Mouse (Mus musculus) stomach, embryonic 15.5 days (tissue): ENCODE data around the gene Zzz3. TPM values are rescaled to one million over a fixed set of nuclear protein-coding genes. Genes with fewer than 3 reads are reported as not detected.

Experiments
- ATAC-seq: fragments of 200-750 bp; cut with Nextera tagmentation; 2 replicates; pipeline ENCODE4 v1.8.0; 2017; ENCODE audit warnings: low read depth, moderate number of reproducible peaks, moderate TSS enrichment; ENCODE audit not compliant: insufficient read depth, low FRiP score
- H3K27ac ChIP-seq: fragments of 300-500 bp; sonication (generic); 2 replicates; pipeline ENCODE4 v1.5.1; 2015; ENCODE audit warnings: mild to moderate bottlenecking, inconsistent platforms
- H3K27me3 ChIP-seq: fragments of 300-500 bp; sonication (generic); replicated peaks from 2 replicates; pipeline ENCODE4 v1.6.1; 2015; ENCODE audit warnings: inconsistent platforms
- H3K36me3 ChIP-seq: fragments of 300-500 bp; sonication (generic); 2 replicates; pipeline ENCODE4 v1.6.1; 2015; ENCODE audit warnings: inconsistent platforms
- H3K4me1 ChIP-seq: fragments of 300-500 bp; sonication (generic); 2 replicates; pipeline ENCODE4 v1.6.1; 2015; ENCODE audit warnings: inconsistent platforms
- H3K4me2 ChIP-seq: fragments of 300-500 bp; sonication (generic); 2 replicates; pipeline ENCODE4 v1.6.1; 2015; ENCODE audit warnings: mild to moderate bottlenecking, inconsistent platforms
- H3K4me3 ChIP-seq: fragments of 300-500 bp; sonication (generic); replicated peaks from 2 replicates; pipeline ENCODE4 v1.5.1; 2015; ENCODE audit warnings: inconsistent platforms
- H3K9ac ChIP-seq: fragments of 300-500 bp; sonication (generic); 2 replicates; pipeline ENCODE4 v1.6.1; 2015; ENCODE audit warnings: inconsistent platforms
- H3K9me3 ChIP-seq: fragments of 300-500 bp; sonication (generic); 2 replicates; pipeline ENCODE4 v1.6.1; 2016; ENCODE audit warnings: inconsistent platforms
- WGBS: fragments of 180-500 bp; shearing (Covaris S2); methylation state at CpG from one replicate; pipeline ENCODE4 v1.1.7; 2015; 5-methylcytosine and 5-hydroxymethylcytosine counted together
- polyA plus RNA-seq: library from polyadenylated mRNA; unstranded; fragments of >200 nt; fragmentation: Nextera tagmentation; extraction: Ambion mirVana; gene quantifications from 2 replicates; pipeline ENCODE4 v1.2.1, GENCODE M21; 2015

Gene Zzz3
- polyA plus RNA-seq, 1 experiment from 2014 or later = 44.5 TPM

- 31% methylated on average over 6 of the region's 6 CpGs for WGBS
- no peak overlapping the region for H3K4me2 ChIP-seq
- no peak overlapping the region for H3K9ac ChIP-seq
- ATAC-seq = 0 out of 2 replicates have a peak, but pooled peaks have one; percentile 20
- no peaks in the 10 kb centered on the region for H3K9me3 ChIP-seq
- H3K27me3 ChIP-seq = no peaks in the 10 kb centered on the region
- H3K36me3 ChIP-seq = no peaks in the 10 kb centered on the region
- H3K4me1 ChIP-seq = 0 out of 2 replicates have a peak, but pooled peaks cover 4% of the 10 kb centered on the region
- no peak overlapping the region for H3K4me3 ChIP-seq
- H3K27ac ChIP-seq = no peak overlapping the region
Measured at GRCm38 (mm10) chr3:152484206-152484605, 88.9 kb downstream of the Zzz3 start.

DNA sequence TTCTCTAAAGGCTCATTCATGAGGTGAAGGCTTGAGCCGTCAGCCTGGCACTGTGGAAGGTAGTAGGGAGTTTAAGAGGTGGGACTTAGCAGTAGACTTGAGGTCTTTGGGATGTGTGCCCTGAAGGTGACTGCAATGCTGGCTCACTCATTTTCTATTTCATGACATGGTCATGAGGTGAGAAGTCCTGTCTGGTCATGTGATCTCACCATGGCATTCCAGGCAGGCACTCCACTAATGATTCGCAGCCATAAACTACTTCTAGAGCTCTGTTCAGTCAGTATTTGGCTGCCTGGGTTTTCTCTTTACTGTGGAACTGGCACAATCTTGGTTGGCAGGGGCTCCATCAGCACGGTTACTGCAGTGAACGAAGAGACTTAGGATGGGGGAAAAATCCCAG lies 93.7 kb downstream of the Zzz3 start:
- WGBS = 77% methylated on average over 4 of the region's 4 CpGs
- Histone ChIP-seq H3K9ac (no peak overlapping the region), H3K36me3 (no peaks in the 10 kb centered on the region), H3K9me3 (no peaks in the 10 kb centered on the region), H3K4me1 (0 out of 2 replicates have a peak, but pooled peaks cover 9% of the 10 kb centered on the region), H3K27ac (no peak overlapping the region), H3K27me3 (no peaks in the 10 kb centered on the region), H3K4me3 (no peak overlapping the region), H3K4me2 (no peak overlapping the region)
- no peak for ATAC-seq

GRCm38 (mm10) chr3:152490423-152490822 lies 95.2 kb downstream of the Zzz3 start:
- WGBS = 82% methylated on average over 5 of the region's 5 CpGs
- Histone ChIP-seq H3K4me3 (no peak overlapping the region), H3K9ac (no peak overlapping the region), H3K4me2 (no peak overlapping the region), H3K9me3 (no peaks in the 10 kb centered on the region), H3K4me1 (0 out of 2 replicates have a peak, but pooled peaks cover 5% of the 10 kb centered on the region), H3K27ac (no peak overlapping the region), H3K36me3 (no peaks in the 10 kb centered on the region), H3K27me3 (no peaks in the 10 kb centered on the region)
- no peak for ATAC-seq

DNA sequence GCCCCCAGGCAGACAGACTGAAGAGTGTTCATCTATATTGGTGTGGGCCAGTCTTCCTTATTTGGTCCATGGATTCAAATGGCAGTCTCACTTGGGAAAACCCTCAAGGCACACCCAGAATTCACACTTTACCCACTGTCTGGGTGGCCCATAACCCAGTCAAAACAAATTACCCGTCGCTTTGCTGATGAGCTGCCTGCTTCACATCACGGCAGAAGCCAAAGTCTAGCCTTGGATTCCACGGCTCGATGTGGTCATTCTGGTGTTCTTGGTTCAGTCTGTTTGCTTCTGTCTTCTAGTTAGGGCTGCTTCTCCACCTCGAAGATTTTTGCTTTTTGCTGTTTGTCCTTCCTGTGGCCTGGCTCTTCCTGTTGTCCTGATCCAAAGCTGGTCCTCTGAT lies 97.0 kb downstream of the Zzz3 start:
- H3K9me3 ChIP-seq = no peaks in the 10 kb centered on the region
- H3K27me3 ChIP-seq = no peaks in the 10 kb centered on the region
- H3K27ac ChIP-seq = no peak overlapping the region
- 74% methylated on average over 6 of the region's 6 CpGs for WGBS
- no peak for ATAC-seq
- no peak overlapping the region for H3K9ac ChIP-seq
- H3K4me1 ChIP-seq = 0 out of 2 replicates have a peak, but pooled peaks cover 5% of the 10 kb centered on the region
- no peak overlapping the region for H3K4me2 ChIP-seq
- no peaks in the 10 kb centered on the region for H3K36me3 ChIP-seq
- H3K4me3 ChIP-seq = no peak overlapping the region

DNA sequence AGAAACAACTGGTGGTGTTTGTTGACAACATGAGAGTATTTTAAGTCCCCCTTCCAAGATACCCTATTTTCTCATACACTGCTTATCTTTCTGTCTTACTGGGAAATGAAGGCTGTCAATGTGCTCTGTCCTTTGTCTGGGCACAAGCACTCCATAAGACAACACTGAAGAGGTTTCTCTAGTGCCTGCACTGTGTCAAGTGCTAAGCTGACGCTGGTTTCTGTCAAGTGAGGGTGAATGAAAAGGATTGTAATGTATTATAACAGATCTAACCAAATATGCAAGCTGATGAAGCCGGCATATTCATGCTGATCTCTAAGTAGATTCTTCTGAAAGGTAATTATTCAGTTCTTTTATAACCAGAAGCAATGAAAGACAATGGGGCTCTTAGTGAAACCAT lies 98.5 kb downstream of the Zzz3 start:
- no peak overlapping the region for H3K4me2 ChIP-seq
- H3K36me3 ChIP-seq = no peaks in the 10 kb centered on the region
- H3K4me3 ChIP-seq = no peak overlapping the region
- H3K27ac ChIP-seq = no peak overlapping the region
- H3K4me1 ChIP-seq = 0 out of 2 replicates have a peak, but pooled peaks cover 5% of the 10 kb centered on the region
- WGBS = 36% methylated on average over 2 of the region's 2 CpGs
- no peak overlapping the region for H3K9ac ChIP-seq
- ATAC-seq = no peak
- H3K27me3 ChIP-seq = no peaks in the 10 kb centered on the region
- H3K9me3 ChIP-seq = no peaks in the 10 kb centered on the region

DNA sequence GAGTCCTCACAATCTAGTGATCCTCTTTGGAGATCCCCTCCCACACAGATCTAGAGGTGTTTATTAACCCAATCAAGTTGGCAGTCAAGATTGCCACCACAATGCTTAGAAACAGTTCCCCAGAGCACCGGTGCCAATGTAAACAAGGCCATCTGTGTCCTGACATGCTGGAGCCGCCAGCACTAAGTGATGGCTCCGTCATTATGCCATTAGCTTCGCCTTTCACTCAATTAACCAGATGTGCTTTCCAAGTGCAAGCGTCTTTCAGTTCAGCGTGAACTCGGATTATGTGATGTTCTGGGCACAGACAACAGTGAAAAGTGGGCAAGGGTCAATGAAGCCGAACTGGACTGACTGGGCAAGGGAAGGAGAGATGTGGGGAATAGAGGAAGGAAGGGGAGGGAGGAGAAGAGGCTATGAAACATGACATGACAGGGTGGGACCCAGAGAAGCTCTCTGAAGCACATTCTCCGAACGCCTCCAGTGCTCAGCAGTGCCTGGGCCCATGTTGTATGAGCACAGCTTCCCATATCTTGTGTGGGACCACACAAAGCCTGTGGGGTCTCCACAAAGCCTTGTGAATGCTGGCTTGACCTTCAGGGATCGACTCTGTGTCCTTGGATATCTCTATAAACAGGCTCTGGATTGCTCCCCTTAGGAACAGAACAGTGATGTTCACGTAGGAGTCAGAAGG lies 99.5 kb downstream of the Zzz3 start:
- no peaks in the 10 kb centered on the region for H3K36me3 ChIP-seq
- H3K27ac ChIP-seq = no peak overlapping the region
- no peaks in the 10 kb centered on the region for H3K9me3 ChIP-seq
- H3K4me1 ChIP-seq = 0 out of 2 replicates have a peak, but pooled peaks cover 5% of the 10 kb centered on the region
- no peak overlapping the region for H3K4me3 ChIP-seq
- H3K9ac ChIP-seq = no peak overlapping the region
- no peak overlapping the region for H3K4me2 ChIP-seq
- no peak for ATAC-seq
- WGBS = 51% methylated on average over 12 of the region's 12 CpGs
- no peaks in the 10 kb centered on the region for H3K27me3 ChIP-seq

- H3K27me3 ChIP-seq = no peaks in the 10 kb centered on the region
- H3K36me3 ChIP-seq = no peaks in the 10 kb centered on the region
- no peak overlapping the region for H3K27ac ChIP-seq
- WGBS = 82% methylated on average over 8 of the region's 8 CpGs
- H3K4me2 ChIP-seq = no peak overlapping the region
- H3K4me3 ChIP-seq = no peak overlapping the region
- no peaks in the 10 kb centered on the region for H3K9me3 ChIP-seq
- 0 out of 2 replicates have a peak, but pooled peaks cover 5% of the 10 kb centered on the region for H3K4me1 ChIP-seq
- H3K9ac ChIP-seq = no peak overlapping the region
- no peak for ATAC-seq
Measured at GRCm38 (mm10) chr3:152495415-152495898, 100.2 kb downstream of the Zzz3 start.

GRCm38 (mm10) chr3:152497084-152497483 lies 101.8 kb downstream of the Zzz3 start:
- 49% methylated on average over 7 of the region's 7 CpGs for WGBS
- H3K36me3 ChIP-seq = no peaks in the 10 kb centered on the region
- no peak overlapping the region for H3K9ac ChIP-seq
- 0 out of 2 replicates have a peak, but pooled peaks cover 5% of the 10 kb centered on the region for H3K4me1 ChIP-seq
- H3K9me3 ChIP-seq = no peaks in the 10 kb centered on the region
- no peak for ATAC-seq
- H3K4me3 ChIP-seq = no peak overlapping the region
- H3K27ac ChIP-seq = no peak overlapping the region
- H3K4me2 ChIP-seq = no peak overlapping the region
- no peaks in the 10 kb centered on the region for H3K27me3 ChIP-seq

DNA sequence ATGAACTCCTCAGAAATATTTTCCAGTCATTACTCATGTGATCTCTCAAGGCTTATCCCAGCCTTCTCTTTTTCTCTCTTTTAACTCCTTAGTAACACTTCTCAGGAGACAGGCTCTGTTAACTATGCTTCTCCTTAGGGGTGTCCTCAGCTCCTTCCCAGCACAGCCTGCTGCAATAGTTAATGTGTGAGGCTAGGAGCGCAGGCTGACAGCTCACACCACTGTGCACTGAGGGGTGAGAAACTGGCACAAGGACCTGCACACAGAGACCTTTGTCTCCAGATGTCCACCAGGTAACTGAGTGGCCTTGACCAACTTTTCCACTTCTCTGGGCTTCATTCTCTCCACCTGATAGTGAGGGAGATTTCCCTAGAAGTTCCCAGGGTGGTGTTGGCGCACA lies 102.6 kb downstream of the Zzz3 start:
- H3K9ac ChIP-seq = no peak overlapping the region
- no peak overlapping the region for H3K27ac ChIP-seq
- no peaks in the 10 kb centered on the region for H3K9me3 ChIP-seq
- no peak overlapping the region for H3K4me2 ChIP-seq
- WGBS = 66% methylated on average over 2 of the region's 2 CpGs
- H3K27me3 ChIP-seq = no peaks in the 10 kb centered on the region
- no peak; the same call in 1 of the 2 replicates for ATAC-seq
- H3K4me3 ChIP-seq = no peak overlapping the region
- no peaks in the 10 kb centered on the region for H3K36me3 ChIP-seq
- 0 out of 2 replicates have a peak, but pooled peaks cover under 1% of the 10 kb centered on the region for H3K4me1 ChIP-seq

DNA sequence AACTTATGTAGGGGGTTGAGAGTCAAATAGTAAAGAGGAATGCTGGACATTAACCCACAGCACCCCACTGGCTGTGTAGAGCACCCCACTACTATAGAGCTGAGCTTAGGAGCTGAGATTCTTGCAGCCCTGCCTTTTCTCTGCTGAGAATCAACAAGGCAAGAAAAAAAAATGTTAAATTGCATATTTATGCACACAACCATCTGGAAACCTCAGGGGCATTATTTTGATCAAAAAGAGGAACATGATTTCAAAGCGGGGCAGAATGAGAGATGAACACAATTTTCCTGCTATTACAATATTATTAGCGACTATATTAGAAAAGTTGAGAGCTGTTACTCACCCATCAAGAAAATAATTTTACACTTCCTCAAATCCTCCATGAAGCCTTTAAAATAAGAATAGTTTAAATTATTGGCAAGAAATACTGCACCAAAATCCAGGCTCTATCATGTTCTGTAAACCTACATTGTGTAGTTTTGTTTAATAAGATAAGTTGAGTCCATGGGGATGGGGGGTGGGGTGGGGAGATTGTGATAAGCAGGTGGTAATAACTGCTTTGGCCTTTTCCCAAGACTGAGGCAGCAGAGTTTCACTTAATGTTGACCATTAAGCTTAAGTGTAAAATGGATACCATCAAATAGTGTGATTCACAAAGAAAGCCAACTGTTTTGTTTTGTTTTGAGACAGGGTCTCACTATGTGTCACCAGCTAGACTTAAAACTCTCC lies 103.9 kb downstream of the Zzz3 start:
- ATAC-seq = no peak
- no peak overlapping the region for H3K4me2 ChIP-seq
- 76% methylated on average over 2 of the region's 2 CpGs for WGBS
- no peak overlapping the region for H3K9ac ChIP-seq
- no peaks in the 10 kb centered on the region for H3K36me3 ChIP-seq
- H3K27me3 ChIP-seq = no peaks in the 10 kb centered on the region
- no peak overlapping the region for H3K4me3 ChIP-seq
- H3K9me3 ChIP-seq = no peaks in the 10 kb centered on the region
- no peaks in the 10 kb centered on the region for H3K4me1 ChIP-seq
- no peak overlapping the region for H3K27ac ChIP-seq

DNA sequence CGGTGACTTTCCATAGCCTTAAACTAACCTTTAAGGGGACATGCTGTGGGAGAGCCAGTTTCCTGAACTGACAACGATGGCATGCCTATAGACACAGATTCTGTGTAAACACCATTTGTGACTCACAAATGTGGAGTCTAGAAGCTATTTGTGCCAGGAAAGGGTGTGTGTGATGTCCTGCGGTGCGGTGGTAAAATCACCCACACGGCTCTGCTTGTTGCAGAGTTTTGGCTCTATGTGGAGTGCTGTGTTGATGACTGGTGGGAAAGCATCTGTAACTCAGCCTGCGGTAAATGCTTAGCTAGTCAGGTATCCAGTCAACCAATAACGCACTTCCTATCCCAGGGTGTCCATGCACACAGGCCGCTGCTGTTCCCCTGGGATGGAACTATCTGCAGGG lies 112.6 kb downstream of the Zzz3 start:
- Histone ChIP-seq H3K4me3 (no peak overlapping the region), H3K9me3 (no peaks in the 10 kb centered on the region), H3K4me2 (no peak overlapping the region), H3K9ac (no peak overlapping the region), H3K27ac (no peak overlapping the region), H3K27me3 (no peaks in the 10 kb centered on the region), H3K4me1 (no peaks in the 10 kb centered on the region), H3K36me3 (no peaks in the 10 kb centered on the region)
- no peak for ATAC-seq
- WGBS = 76% methylated on average over 8 of the region's 8 CpGs

GRCm38 (mm10) chr3:152508419-152508993 lies 113.2 kb downstream of the Zzz3 start:
- Histone ChIP-seq H3K27me3 (no peaks in the 10 kb centered on the region), H3K9me3 (no peaks in the 10 kb centered on the region), H3K4me2 (no peak overlapping the region), H3K27ac (no peak overlapping the region), H3K36me3 (no peaks in the 10 kb centered on the region), H3K4me1 (no peaks in the 10 kb centered on the region), H3K4me3 (no peak overlapping the region), H3K9ac (no peak overlapping the region)
- no peak for ATAC-seq
- 80% methylated on average over 12 of the region's 12 CpGs for WGBS
